Mouse (Mus musculus): Measurements from ENCODE around the gene Dpm1.

- TF ChIP-seq POLR2A (IDR thresholded peaks at IDR 0.05; ENCODE audit: extremely low read depth, insufficient read depth, low read length) (no peak), CTCF (IDR thresholded peaks at IDR 0.05; ENCODE audit: extremely low read depth, insufficient read depth, low read length) (no peak)
Measured at GRCm38 (mm10) chr2:168273387-168273786, 43.0 kb upstream of the Dpm1 start.

All from cortical plate, adult 2 months (tissue).